Mouse (Mus musculus): ENCODE measurements around the gene Bsn.

The Bsn gene

GRCm38 (mm10) chr9:108125731-108126130 is 64.5 kb downstream of the Bsn start:
- DNase-seq (ENCODE audit: low spot score), result no peak

GRCm38 (mm10) chr9:108123916-108124315 is 66.3 kb downstream of the Bsn start:
- DNase-seq (ENCODE audit: low spot score), result no peak

GRCm38 (mm10) chr9:108121170-108121969 is 68.8 kb downstream of the Bsn start:
- peak; percentile 17 for DNase-seq (ENCODE audit: low spot score)

GRCm38 (mm10) chr9:108120671-108121070 is 69.5 kb downstream of the Bsn start:
- no peak for DNase-seq (ENCODE audit: low spot score)

DNA sequence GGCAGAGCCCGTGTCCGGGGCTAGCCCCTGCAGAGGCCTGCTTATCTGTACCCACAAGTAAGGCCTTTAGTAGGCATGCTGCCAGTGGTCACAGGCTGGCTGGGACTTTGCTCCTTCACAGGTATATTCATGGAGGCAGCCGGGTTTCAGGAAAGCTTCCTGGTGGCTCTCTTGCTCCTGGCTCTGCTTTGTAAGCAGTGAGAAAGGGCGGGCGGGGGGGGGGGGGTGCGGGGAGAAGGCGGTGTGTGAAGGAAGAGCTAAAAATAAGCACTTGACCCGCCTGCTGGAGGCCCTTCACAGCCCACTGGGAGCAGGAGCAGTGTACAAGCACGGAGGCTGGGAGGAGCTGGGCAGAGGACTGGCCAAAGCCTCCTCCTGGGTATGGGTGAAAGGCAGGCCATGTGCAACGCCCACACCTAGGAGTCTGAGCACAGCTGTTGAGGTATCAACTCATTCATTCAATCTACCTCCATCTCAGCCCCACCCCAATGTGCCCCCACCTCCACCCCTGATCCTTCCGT is 70.2 kb downstream of the Bsn start:
- peak; percentile 64 for DNase-seq (ENCODE audit: low spot score)

DNA sequence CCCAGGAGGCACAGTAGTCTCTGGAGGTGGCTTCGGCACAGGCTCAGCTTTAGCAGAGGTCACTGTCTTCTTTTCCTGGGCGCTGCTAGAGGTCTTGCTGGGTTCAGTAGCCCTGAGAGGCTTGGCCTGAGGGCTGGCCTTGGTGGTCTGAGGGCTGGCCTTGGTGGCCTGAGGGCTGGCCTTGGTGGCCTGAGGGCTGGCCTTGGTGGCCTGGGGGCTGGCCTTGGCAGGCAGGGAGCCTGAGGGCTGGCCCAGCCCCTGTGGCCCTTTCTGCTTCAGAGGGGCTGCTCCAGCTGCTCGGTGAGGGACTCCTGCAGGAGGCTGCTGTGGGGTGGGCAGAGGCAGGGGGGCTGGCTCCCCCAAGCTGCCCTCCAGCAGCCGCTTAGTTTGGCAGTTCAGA is 73.0 kb downstream of the Bsn start:
- no peak for DNase-seq (ENCODE audit: low spot score)

DNA sequence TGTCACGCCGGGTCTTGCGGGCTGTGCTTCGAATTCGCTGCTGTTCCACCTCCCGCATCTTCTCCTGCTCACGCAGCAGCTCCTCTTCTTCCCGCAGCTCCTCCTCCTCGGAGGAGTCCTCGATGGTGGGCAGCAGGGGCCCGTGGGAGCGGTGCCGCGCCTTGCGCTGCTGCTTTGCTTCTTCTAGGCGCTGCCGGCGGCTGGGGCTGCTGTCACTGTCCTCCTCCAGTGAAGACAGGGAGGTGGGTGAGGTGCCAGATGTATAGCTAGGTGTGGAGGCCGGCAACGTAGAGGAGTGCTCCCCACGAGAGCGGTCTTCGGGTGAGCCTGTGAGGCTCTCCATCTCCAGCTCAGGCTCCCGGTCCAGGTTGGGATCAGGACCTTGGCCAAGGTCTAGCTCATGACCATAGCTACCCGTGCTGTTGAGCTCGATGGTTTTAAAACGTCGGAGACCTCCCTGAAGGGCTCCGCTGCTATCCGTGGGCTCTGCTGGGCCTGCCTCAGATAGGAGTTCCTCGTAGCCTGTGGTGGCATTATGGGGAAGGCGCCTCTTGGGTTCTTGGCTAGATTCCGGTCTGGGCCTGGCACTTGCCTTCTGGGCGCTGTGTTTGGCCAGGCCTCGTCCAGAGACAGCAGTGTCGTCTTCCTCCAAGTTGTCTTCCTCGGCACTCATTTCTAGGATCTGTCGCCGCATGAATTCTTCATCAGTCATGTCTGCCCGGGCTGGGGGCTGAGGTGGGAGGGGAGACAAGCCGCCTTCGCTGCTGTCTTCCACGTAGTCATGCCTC is 74.7 kb downstream of the Bsn start:
- DNase-seq (ENCODE audit: low spot score), result no peak

GRCm38 (mm10) chr9:108112719-108113340 is 77.4 kb downstream of the Bsn start:
- no peak for DNase-seq (ENCODE audit: low spot score)

- DNase-seq (ENCODE audit: low spot score), result no peak
Observed at GRCm38 (mm10) chr9:108111593-108112121, 78.5 kb downstream of the Bsn start.

- DNase-seq (ENCODE audit: low spot score), result no peak
Observed at GRCm38 (mm10) chr9:108111101-108111592, 79.0 kb downstream of the Bsn start.

DNA sequence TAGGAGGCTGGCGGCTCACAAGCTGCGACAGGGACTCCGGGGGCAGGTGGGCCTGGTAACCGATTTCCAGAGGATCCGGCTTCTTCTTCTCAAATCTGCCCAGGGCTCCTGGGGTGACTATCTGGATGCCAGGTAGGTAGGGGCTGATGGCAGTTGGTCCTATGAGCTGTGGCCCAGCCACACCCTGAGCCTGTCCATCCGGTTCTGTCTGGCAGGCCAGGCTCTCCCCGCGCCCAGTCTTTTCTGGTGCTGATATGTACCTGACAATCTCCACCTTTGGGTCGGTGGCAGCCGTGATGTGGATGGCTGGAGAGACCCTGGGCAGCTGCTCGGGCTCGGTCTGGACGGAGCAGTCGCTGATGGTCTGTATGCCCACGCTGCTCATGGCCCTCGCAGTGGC is 80.0 kb downstream of the Bsn start:
- DNase-seq (ENCODE audit: low spot score), result no peak

DNA sequence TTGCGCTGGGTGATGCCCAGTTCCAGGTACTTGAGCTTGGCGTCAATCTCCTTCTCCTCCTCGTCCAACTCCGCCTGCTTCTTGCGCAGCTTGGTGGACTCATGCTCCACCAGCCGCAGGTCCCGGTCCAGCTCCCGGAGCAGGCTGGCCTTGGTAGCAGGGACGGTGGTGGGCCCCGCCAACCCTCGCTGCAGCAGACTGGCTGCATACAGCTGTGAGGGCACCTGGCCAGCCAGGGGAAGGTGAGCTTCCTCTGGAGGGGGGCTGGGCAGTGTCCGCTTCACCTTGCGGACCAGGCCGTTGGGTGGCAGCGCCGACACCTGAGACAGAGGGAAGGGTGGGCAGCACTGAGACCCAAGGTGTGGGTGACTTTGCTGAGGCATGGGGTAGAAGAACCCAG is 82.3 kb downstream of the Bsn start:
- no peak for DNase-seq (ENCODE audit: low spot score)

- DNase-seq (ENCODE audit: low spot score), result no peak
Observed at GRCm38 (mm10) chr9:108106090-108106489, 84.1 kb downstream of the Bsn start.

- DNase-seq (ENCODE audit: low spot score), result no peak
Observed at GRCm38 (mm10) chr9:108105549-108105863, 84.7 kb downstream of the Bsn start.

DNA sequence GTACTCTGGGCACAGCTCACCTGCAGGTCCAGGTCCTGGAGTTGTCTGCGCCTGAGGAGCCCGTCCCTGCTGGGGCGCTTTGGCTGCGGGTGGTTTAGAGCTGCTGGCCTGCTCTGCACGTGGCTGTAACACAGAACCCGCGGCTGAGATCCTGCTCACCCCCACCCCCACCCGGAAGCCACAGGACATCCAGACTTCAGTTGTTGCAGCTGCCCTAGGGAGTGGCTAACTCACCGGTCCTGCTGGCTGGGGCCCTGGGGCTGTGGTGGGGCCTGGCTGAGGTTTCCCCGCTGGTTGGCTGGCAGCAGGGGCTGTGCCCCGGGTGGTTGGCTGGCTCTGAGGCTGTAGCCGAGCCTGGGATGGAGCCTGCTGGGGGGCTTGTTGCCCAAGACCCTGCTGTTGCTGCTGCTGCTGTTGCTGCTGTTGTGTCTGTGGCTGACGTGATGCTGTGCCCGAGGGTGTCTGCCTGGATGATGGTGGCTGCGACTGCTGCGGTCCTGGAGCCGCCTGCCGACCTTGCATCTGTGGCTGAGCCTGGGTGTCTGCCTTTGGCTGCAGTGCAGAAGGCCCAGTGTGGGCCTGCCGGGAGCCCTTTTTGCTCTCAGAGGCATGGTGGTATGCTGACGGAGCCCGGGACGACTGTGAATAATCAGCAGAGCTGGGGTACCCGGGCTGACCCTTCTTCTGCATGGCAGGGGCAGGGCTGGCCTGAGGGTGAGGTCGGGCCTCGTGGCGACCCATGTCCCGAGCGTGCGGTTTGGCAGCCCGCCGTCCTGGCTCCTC is 85.2 kb downstream of the Bsn start:
- no peak for DNase-seq (ENCODE audit: low spot score)

DNA sequence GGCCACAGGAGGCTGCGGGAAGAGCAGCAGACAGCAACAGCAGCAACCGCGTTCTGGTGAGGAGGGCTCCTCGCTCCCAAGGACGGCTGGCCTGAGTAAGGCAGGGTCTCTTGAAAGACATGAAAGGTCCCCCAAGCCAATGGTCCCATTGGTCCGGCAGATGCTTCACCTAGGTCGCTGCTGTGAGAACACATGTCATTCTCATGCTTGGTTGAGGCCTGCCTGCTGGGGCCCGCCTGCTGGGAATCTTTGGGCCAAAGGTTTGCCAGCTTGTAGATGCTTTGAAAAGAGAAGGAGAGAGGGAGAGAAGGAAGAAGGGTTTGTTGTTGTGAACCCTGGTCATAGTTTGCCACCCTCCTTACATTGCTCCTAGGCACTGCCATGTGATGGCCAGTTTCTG is 90.6 kb downstream of the Bsn start:
- DNase-seq (ENCODE audit: low spot score), result no peak

- no peak for DNase-seq (ENCODE audit: low spot score)
Observed at GRCm38 (mm10) chr9:108095949-108096712, 94.1 kb downstream of the Bsn start.

DNA sequence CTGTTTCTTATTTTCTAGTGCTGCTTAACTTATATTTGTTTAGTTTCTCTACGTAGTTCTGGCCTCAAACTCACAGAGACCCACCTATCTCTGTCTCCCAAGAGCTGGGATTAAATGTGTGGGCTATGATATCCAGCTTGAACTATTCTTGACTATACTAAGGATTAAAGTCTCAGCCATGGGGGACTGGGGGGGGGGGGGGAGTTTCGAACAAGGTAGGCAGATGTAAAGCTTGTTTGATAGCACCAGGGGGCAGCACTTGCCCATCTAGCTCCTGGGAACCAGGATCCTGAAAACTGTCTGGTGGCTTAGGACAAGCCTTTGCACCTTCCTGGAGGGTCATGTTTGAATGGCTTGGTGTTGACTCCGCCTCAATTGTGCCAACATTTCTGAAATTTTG is 94.7 kb downstream of the Bsn start:
- DNase-seq (ENCODE audit: low spot score), result peak; percentile 80

DNA sequence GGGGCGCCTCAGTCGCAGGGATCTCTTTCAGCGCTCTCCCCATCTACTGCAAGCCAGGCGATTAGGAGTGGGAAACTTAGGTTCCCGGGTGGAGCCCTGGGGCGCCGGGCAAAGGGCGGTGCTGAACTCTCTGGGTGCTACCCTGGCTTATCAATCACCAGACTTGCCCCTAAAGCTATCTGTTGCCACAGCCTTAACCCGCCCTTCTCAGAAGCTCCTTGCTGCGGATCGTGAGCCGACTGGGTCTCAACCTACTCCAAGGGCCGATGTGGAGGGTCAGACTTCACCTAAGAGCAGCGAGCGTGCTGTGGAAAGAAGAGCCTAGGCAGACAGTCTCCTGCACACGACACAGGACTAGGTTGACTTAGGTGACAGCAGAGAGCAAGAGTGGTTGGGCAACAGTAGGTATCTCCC is 95.2 kb downstream of the Bsn start:
- peak; percentile 33 for DNase-seq (ENCODE audit: low spot score)

DNA sequence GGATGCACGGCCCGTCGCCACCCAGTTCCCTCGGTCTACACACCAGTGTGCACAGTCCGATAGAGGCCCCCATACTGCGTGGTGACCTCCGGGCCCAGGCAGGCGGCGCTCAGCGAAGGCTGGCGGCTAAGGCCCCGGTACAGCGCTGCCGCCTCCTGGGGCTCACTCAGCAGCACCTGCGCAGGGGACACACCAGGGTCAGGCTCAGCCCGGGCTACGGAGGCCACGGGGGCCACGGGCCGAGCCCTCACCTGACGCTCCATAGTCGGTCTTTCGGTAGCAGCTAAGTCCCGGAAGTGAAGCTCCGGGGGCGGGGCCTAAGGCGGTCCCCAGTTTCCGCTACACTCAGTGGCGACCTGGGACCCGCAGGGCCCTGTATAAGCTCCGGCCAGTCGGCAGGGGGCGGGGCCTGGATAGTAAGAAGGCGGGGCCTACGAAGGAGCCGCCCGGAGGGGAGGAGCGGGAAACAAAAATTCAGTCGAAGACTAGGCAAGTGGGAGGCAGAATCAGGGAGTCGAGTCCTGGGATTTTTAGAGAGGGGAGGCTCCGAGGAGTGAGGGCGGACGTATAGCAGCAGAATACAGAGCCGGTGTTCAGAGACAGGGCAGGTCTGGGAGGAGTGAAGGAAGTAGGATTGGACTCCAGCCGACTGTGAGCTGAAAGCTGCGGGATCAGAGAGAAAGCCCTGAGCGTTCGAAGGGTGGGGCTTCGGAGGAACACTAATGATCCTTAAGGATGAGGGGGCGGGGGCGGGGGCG is 95.8 kb downstream of the Bsn start, which contains the start of gene Apeh:
Apeh (minus strand) TSS at position 423 of the 758 bp plus-strand sequence.
- peak; percentile 92 for DNase-seq (ENCODE audit: low spot score)
